Mouse (Mus musculus) olfactory bulb, adult 2 months (tissue): ENCODE data around the gene Mterf1a.

ENCODE experiments used
- CTCF ChIP-seq: fragments of 200-500 bp; IDR thresholded peaks from 2 replicates; pipeline ENCODE4 v1.5.1; 2012; ENCODE audit warnings: low read depth, mild to moderate bottlenecking, low read length, moderate library complexity; ENCODE audit not compliant: insufficient read depth
- POLR2A ChIP-seq: fragments of 200-500 bp; IDR thresholded peaks from 2 replicates; pipeline ENCODE4 v1.6.1; 2012; ENCODE audit warnings: mild to moderate bottlenecking, low read depth, low read length, moderate library complexity; ENCODE audit not compliant: insufficient read depth

- TF ChIP-seq POLR2A (no peak), CTCF (no peak)
Observed at GRCm38 (mm10) chr5:3872348-3872747, 21.4 kb downstream of the Mterf1a start.
